Mouse (Mus musculus) ZHBTc4 (cell line): ENCODE results near the gene C1ql2.

Source experiments
- DNase-seq: peaks from one replicate; pipeline ENCODE4 v3.0.0-alpha.2; 2011; ENCODE audit warnings: low read depth, low spot score

The C1ql2 gene

GRCm38 (mm10) chr1:120385029-120385571 is 44.7 kb downstream of the C1ql2 start:
- no peak for DNase-seq

DNA sequence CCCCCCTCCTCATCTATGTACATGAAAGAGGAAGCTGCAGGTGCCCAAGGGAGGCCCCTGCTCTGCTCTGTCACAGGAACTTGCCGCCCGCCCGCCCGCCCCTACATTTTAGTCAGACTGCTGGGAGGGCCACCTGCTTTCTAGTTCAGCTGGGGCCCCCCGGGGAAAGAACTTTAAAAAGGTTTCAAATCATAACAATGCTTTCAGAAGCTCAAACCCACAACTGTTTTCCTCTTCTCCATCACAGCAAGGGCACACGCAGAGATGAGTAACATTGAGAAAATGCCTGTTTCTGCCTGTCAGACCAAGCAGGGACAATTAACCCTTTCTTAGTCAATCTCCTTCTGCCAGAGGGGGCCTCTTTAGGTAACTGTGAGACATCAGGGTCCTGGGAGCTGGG is 49.4 kb downstream of the C1ql2 start:
- DNase-seq = no peak

- peak; percentile 81 for DNase-seq
Observed at GRCm38 (mm10) chr1:120390336-120390735, 50.0 kb downstream of the C1ql2 start.
